Mouse (Mus musculus): ENCODE measurements around the gene Camk2d. TPM values are rescaled to one million over a fixed set of nuclear protein-coding genes. Genes with fewer than 3 reads are reported as not detected.
A peak's percentile ranks its signal among the peaks of the same experiment; 100 is the strongest.

Camk2d gene
- polyA plus RNA-seq (2015; fragmentation: Nextera tagmentation; extraction: Ambion mirVana), result 3.4 and 3.5 TPM in 2 replicates

DNA sequence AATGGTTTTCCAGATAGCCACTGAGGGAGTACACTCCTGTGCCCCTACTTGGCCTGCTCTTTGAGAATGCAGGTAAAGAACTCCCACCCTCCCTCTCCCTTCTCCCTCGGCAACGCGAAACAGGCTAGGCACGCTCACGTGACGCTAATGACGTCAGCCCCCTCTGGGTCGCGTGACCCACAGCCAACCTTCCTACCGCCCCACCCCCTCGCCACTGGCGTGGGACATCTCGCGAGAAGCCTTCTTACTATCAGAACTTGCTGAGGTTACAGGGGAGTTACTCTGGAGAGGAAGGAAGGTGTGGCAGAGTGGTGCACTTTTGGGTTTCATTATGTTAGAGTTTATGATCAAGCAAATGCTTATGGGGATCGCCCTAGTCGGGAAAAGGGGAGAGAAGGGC is at the start of gene Camk2d:
TSS of gene Camk2d (plus strand) at position 217 of the 400 bp plus-strand sequence.
- peak; percentile 82 for ATAC-seq (ENCODE audit: low read depth)
- peak within 1 kb of the TSS; percentile 55 for H3K4me2 ChIP-seq (ENCODE audit: low read depth, low read length)
- H3K27me3 ChIP-seq (ENCODE audit: control insufficient read depth, insufficient read depth, low read depth, low read length), result peaks cover 17% of the 10 kb centered on the region
- H3K4me3 ChIP-seq (ENCODE audit: low read depth, low read length), result peak within 1 kb of the TSS; percentile 67
- under 1% methylated on average over 16 of the region's 16 CpGs for WGBS (ENCODE audit: insufficient replicate concordance)
- H3K36me3 ChIP-seq (ENCODE audit: control insufficient read depth, insufficient read depth), result no peaks in the 10 kb centered on the region
- H3K9ac ChIP-seq (ENCODE audit: low read depth, low read length), result peak within 1 kb of the TSS; percentile 64
- H3K4me1 ChIP-seq (ENCODE audit: control insufficient read depth, low read depth, low read length), result peaks cover 3% of the 10 kb centered on the region; the same call in 1 of the 2 replicates
- H3K9me3 ChIP-seq (replicated peaks; ENCODE audit: control insufficient read depth, low read length), result no peaks in the 10 kb centered on the region
- H3K27ac ChIP-seq (ENCODE audit: low read length), result peak within 1 kb of the TSS; percentile 83

DNA sequence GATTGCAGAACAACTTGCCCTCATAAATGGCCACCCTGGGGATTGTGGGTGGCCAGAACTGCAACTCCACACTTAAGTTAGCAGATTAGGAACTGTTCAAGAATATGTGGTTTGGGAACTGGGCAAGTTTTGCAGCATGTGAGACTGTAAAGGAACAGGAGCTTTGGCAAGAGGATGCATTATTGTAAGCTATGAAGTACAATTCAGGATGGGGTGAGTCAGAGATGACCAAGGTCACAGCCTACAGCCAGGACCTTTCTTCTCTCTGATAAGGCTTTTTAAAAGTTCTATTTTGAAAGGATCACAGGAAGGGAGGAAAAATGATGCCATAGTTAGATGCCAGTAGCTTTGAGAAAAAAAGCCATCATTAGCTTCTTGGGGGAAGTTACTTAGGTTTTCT is 48.2 kb upstream of the Camk2d start:
- H3K9ac ChIP-seq (ENCODE audit: low read depth, low read length), result no peak overlapping the region
- no peak for ATAC-seq (ENCODE audit: low read depth)
- no peaks in the 10 kb centered on the region for H3K36me3 ChIP-seq (ENCODE audit: control insufficient read depth, insufficient read depth)
- H3K27me3 ChIP-seq (ENCODE audit: control insufficient read depth, insufficient read depth, low read depth, low read length), result no peaks in the 10 kb centered on the region
- H3K4me1 ChIP-seq (ENCODE audit: control insufficient read depth, low read depth, low read length), result no peaks in the 10 kb centered on the region
- H3K27ac ChIP-seq (ENCODE audit: low read length), result no peak overlapping the region
- no peaks in the 10 kb centered on the region for H3K9me3 ChIP-seq (replicated peaks; ENCODE audit: control insufficient read depth, low read length)
- H3K4me2 ChIP-seq (ENCODE audit: low read depth, low read length), result no peak overlapping the region
- no peak overlapping the region for H3K4me3 ChIP-seq (ENCODE audit: low read depth, low read length)

DNA sequence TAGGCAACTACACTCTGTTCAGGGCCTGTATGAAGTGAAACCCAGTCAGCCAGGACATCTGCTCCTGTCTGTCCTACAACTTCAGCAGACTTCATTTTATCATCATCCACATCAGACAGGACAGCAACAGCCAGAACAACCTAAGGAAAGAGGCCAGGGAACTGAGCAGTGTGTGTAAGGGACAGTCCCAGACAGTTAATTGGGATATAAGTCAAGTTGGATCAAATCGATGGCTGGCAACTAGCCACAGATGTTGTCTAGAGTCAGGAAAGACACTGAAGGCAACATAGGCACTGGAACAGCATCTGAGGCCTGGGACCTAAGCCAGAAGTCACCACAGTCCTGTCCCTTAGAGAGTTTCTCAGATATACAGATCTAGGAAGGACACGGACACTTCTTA is 32.5 kb upstream of the Camk2d start:
- no peaks in the 10 kb centered on the region for H3K36me3 ChIP-seq (ENCODE audit: control insufficient read depth, insufficient read depth)
- no peak overlapping the region for H3K4me3 ChIP-seq (ENCODE audit: low read depth, low read length)
- no peaks in the 10 kb centered on the region for H3K9me3 ChIP-seq (replicated peaks; ENCODE audit: control insufficient read depth, low read length)
- ATAC-seq (ENCODE audit: low read depth), result no peak
- H3K9ac ChIP-seq (ENCODE audit: low read depth, low read length), result no peak overlapping the region
- H3K4me1 ChIP-seq (ENCODE audit: control insufficient read depth, low read depth, low read length), result no peaks in the 10 kb centered on the region
- no peaks in the 10 kb centered on the region for H3K27me3 ChIP-seq (ENCODE audit: control insufficient read depth, insufficient read depth, low read depth, low read length)
- H3K4me2 ChIP-seq (ENCODE audit: low read depth, low read length), result no peak overlapping the region
- 69% methylated on average over 2 of the region's 2 CpGs for whole genome bisulfite sequencing (ENCODE audit: insufficient replicate concordance)
- H3K27ac ChIP-seq (ENCODE audit: low read length), result no peak overlapping the region

DNA sequence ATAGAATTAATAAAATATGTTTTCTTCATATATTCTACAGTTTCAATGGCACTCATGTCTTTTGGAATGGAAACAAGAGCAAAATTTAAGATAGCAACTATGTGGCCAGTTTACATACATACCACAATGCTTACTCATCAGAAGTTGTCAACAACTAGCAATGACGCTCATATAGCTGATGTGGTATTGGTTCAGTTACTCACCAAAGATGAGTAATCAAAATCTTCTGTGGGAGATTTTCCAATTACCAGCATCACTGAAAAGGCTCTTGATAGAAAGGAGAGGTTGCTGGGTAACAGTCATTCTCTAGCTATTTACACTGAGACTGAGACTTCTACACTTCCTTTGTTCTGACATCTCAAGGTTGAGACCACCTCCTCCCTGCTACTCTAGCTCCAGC is 25.5 kb upstream of the Camk2d start:
- ATAC-seq (ENCODE audit: low read depth), result no peak
- Histone ChIP-seq H3K27me3 (ENCODE audit: control insufficient read depth, insufficient read depth, low read depth, low read length) (no peaks in the 10 kb centered on the region), H3K9ac (ENCODE audit: low read depth, low read length) (no peak overlapping the region), H3K4me2 (ENCODE audit: low read depth, low read length) (no peak overlapping the region), H3K4me3 (ENCODE audit: low read depth, low read length) (no peak overlapping the region), H3K9me3 (replicated peaks; ENCODE audit: control insufficient read depth, low read length) (no peaks in the 10 kb centered on the region), H3K4me1 (ENCODE audit: control insufficient read depth, low read depth, low read length) (no peaks in the 10 kb centered on the region), H3K36me3 (ENCODE audit: control insufficient read depth, insufficient read depth) (no peaks in the 10 kb centered on the region), H3K27ac (ENCODE audit: low read length) (no peak overlapping the region)
- 69% methylated on average over 1 of the region's 1 CpGs for WGBS (ENCODE audit: insufficient replicate concordance)

GRCm38 (mm10) chr3:126572915-126573314 is 23.2 kb upstream of the Camk2d start:
- Histone ChIP-seq H3K27me3 (ENCODE audit: control insufficient read depth, insufficient read depth, low read depth, low read length) (no peaks in the 10 kb centered on the region), H3K4me1 (ENCODE audit: control insufficient read depth, low read depth, low read length) (no peaks in the 10 kb centered on the region), H3K36me3 (ENCODE audit: control insufficient read depth, insufficient read depth) (no peaks in the 10 kb centered on the region), H3K4me2 (ENCODE audit: low read depth, low read length) (no peak overlapping the region), H3K9ac (ENCODE audit: low read depth, low read length) (no peak overlapping the region), H3K27ac (ENCODE audit: low read length) (no peak overlapping the region), H3K9me3 (replicated peaks; ENCODE audit: control insufficient read depth, low read length) (no peaks in the 10 kb centered on the region), H3K4me3 (ENCODE audit: low read depth, low read length) (no peak overlapping the region)
- 27% methylated on average over 5 of the region's 5 CpGs for WGBS (ENCODE audit: insufficient replicate concordance)
- ATAC-seq (ENCODE audit: low read depth), result no peak

DNA sequence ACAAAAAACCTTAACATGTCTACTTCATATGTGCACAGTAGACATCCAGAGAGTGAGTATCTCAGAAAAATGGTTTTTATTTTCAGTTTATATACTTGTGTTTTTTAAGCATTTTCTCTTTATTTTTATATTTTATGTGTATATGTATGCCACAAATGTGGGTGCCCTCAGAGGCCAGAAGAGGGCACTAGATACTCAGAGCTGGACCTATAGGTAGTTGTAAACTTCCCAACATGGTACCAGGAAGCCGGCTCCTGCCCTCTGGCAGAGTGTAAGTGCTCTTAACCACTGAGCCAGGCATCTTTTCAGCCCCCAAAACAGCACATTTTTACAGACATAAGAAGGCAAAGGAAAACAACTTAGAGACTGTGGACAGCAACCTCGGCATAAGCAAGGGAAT is 20.2 kb upstream of the Camk2d start:
- no peak overlapping the region for H3K4me3 ChIP-seq (ENCODE audit: low read depth, low read length)
- no peaks in the 10 kb centered on the region for H3K27me3 ChIP-seq (ENCODE audit: control insufficient read depth, insufficient read depth, low read depth, low read length)
- no peak for ATAC-seq (ENCODE audit: low read depth)
- no peaks in the 10 kb centered on the region for H3K4me1 ChIP-seq (ENCODE audit: control insufficient read depth, low read depth, low read length)
- no peaks in the 10 kb centered on the region for H3K36me3 ChIP-seq (ENCODE audit: control insufficient read depth, insufficient read depth)
- no peaks in the 10 kb centered on the region for H3K9me3 ChIP-seq (replicated peaks; ENCODE audit: control insufficient read depth, low read length)
- H3K4me2 ChIP-seq (ENCODE audit: low read depth, low read length), result no peak overlapping the region
- 35% methylated on average over 2 of the region's 2 CpGs for WGBS (ENCODE audit: insufficient replicate concordance)
- no peak overlapping the region for H3K9ac ChIP-seq (ENCODE audit: low read depth, low read length)
- no peak overlapping the region for H3K27ac ChIP-seq (ENCODE audit: low read length)

GRCm38 (mm10) chr3:126586134-126586533 is 10.0 kb upstream of the Camk2d start:
- Histone ChIP-seq H3K4me2 (ENCODE audit: low read depth, low read length) (no peak overlapping the region), H3K27me3 (ENCODE audit: control insufficient read depth, insufficient read depth, low read depth, low read length) (no peaks in the 10 kb centered on the region), H3K36me3 (ENCODE audit: control insufficient read depth, insufficient read depth) (no peaks in the 10 kb centered on the region), H3K4me1 (ENCODE audit: control insufficient read depth, low read depth, low read length) (no peaks in the 10 kb centered on the region), H3K27ac (ENCODE audit: low read length) (no peak overlapping the region), H3K9me3 (replicated peaks; ENCODE audit: control insufficient read depth, low read length) (no peaks in the 10 kb centered on the region), H3K9ac (ENCODE audit: low read depth, low read length) (no peak overlapping the region), H3K4me3 (ENCODE audit: low read depth, low read length) (no peak overlapping the region)
- ATAC-seq (ENCODE audit: low read depth), result no peak
- WGBS (ENCODE audit: insufficient replicate concordance), result 58% methylated on average over 3 of the region's 3 CpGs

- Histone ChIP-seq H3K4me3 (ENCODE audit: low read depth, low read length) (no peak overlapping the region), H3K4me2 (ENCODE audit: low read depth, low read length) (no peak overlapping the region), H3K36me3 (ENCODE audit: control insufficient read depth, insufficient read depth) (no peaks in the 10 kb centered on the region), H3K9me3 (replicated peaks; ENCODE audit: control insufficient read depth, low read length) (no peaks in the 10 kb centered on the region), H3K4me1 (ENCODE audit: control insufficient read depth, low read depth, low read length) (no peaks in the 10 kb centered on the region), H3K9ac (ENCODE audit: low read depth, low read length) (no peak overlapping the region), H3K27me3 (ENCODE audit: control insufficient read depth, insufficient read depth, low read depth, low read length) (no peaks in the 10 kb centered on the region), H3K27ac (ENCODE audit: low read length) (no peak overlapping the region)
- ATAC-seq (ENCODE audit: low read depth), result no peak
- WGBS (ENCODE audit: insufficient replicate concordance), result 62% methylated on average over 3 of the region's 3 CpGs
Measured at GRCm38 (mm10) chr3:126587477-126587876, 8.6 kb upstream of the Camk2d start.

DNA sequence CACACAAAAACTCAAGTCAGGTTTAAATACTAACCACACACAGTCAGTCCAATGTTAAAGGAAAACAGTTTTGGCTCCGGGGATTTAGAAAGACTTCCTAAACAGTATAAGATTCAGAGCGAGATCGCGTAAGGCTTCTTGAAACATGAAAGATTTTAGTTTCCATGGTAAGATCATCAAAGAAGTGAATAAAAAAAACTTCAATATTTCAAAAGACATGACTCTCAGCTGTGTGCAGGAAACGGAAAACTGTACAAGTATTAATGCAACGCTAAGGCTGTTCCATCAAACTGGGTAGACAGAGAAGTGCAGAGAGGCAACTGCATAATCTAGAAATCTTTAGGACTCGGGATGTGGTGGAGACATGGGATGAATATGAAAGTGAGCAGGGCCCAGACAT is 6.5 kb upstream of the Camk2d start:
- WGBS (ENCODE audit: insufficient replicate concordance), result 69% methylated on average over 7 of the region's 7 CpGs
- Histone ChIP-seq H3K36me3 (ENCODE audit: control insufficient read depth, insufficient read depth) (no peaks in the 10 kb centered on the region), H3K27me3 (ENCODE audit: control insufficient read depth, insufficient read depth, low read depth, low read length) (no peaks in the 10 kb centered on the region), H3K9ac (ENCODE audit: low read depth, low read length) (no peak overlapping the region), H3K9me3 (replicated peaks; ENCODE audit: control insufficient read depth, low read length) (no peaks in the 10 kb centered on the region), H3K4me1 (ENCODE audit: control insufficient read depth, low read depth, low read length) (no peaks in the 10 kb centered on the region), H3K4me2 (ENCODE audit: low read depth, low read length) (no peak overlapping the region), H3K27ac (ENCODE audit: low read length) (no peak overlapping the region), H3K4me3 (ENCODE audit: low read depth, low read length) (no peak overlapping the region)
- ATAC-seq (ENCODE audit: low read depth), result no peak

DNA sequence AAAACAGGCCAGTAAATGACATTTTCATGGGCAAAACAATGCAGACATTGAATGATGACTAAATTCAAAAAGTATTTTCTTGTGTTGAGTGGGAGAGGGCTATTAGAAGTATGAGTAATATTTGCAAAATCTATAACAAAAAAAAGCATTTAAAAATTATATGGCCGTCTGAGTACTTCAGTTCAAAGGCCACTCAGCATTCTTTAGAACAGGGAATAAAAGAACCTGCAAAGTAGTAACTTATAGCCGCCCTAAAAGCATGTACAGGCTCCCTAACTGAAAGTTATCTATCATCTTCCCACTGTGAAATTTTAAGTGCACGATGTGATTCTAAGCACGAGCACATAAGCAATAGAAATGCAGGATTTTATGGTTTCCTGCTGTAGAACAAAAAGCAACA is 646 bp upstream of the Camk2d start:
- Histone ChIP-seq H3K27ac (ENCODE audit: low read length) (no peak overlapping the region), H3K36me3 (ENCODE audit: control insufficient read depth, insufficient read depth) (no peaks in the 10 kb centered on the region), H3K4me2 (ENCODE audit: low read depth, low read length) (no peak overlapping the region), H3K4me3 (ENCODE audit: low read depth, low read length) (no peak overlapping the region), H3K27me3 (ENCODE audit: control insufficient read depth, insufficient read depth, low read depth, low read length) (peaks cover 17% of the 10 kb centered on the region), H3K9ac (ENCODE audit: low read depth, low read length) (no peak overlapping the region), H3K4me1 (ENCODE audit: control insufficient read depth, low read depth, low read length) (peaks cover 3% of the 10 kb centered on the region; the same call in 1 of the 2 replicates), H3K9me3 (replicated peaks; ENCODE audit: control insufficient read depth, low read length) (no peaks in the 10 kb centered on the region)
- WGBS (ENCODE audit: insufficient replicate concordance), result 53% methylated on average over 4 of the region's 4 CpGs
- ATAC-seq (ENCODE audit: low read depth), result no peak
